Mouse (Mus musculus) cerebellum, adult 18-20 months (tissue): ENCODE results near the gene Chdh.

Experiments
- DNase-seq, 2 experiments: peaks; one replicate each; pipeline ENCODE4 v3.0.0; 2021

Gene Chdh

DNA sequence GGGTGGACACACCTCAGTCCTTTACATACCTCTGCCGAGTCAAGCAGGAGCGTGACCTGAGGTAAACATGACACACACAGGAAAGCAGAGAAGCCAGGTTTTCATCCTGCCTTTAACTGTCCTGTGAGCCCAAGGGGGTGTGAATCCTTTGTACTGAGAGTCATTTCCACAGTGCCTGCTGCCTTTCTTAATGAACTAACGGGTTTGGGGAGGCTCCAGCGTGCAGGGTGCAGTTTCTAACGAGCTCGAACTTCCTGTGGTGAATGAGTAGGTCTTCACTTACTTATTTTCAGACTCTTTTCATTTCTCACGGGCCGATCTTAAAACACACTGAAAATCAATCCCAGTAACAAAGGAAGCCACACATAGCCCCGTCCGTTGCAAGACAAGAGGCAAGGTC, 5.7 kb downstream of the Chdh start:
- no peak for DNase-seq

- no peak for DNase-seq
Measured at GRCm38 (mm10) chr14:30015008-30015407, 6.2 kb downstream of the Chdh start.

DNA sequence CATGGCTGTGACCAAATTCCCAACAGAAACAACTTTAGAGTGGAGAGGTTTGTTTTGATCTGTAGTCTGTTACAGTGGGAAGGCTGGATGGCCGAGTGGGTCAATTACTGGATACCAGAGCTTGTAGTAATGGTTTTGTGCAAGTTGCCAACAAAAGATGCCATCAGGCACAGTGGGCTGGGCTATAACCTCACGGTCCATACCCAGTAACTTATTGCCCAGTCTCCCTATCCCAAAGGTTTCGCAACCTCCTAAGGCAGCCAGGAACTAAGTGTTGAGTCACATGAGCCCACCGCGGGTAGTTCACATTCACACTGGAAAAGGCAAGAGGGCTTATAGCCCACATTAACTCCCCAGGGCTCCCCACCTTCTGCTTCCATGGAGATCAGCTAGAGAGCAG, 7.8 kb downstream of the Chdh start:
- DNase-seq: no peak

- DNase-seq: no peak
Measured at GRCm38 (mm10) chr14:30017794-30018462, 9.1 kb downstream of the Chdh start.

DNA sequence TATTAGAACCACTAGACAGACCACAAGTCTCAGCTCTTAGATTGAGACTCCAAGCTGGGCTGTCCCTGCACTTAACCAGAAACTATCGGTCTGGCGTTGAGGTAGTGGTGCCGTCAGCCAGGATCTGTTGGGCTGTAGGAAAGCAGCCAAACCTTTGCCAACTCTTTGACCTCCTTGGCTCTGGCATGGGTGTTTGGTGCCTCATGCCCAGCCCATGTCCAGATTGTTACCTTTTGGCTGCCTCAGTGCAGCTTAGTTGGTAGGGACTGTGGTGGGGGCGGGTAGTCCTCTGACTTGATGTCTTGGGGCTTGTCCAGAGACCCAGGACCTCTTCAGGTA, 9.6 kb downstream of the Chdh start:
- no peak for DNase-seq

DNA sequence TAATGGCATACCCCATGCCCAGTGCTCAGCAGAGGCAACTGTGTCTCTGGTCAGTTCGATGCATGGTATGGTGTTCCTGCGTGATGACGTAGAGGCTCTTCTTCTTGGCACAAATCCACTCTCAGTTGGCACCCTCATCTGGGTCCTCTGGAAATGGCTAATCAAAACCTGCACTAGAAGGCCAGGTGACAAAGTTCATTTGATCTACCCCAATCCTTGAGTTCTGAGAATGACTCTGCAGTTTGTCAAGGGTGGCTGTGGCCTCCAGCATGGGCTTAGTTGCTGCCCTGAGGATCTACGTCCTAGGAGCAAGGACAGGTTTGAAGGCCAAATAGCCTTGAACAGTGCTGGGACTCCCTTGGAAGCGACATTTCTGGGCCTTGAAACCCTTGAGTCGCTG, 10.0 kb downstream of the Chdh start:
- no peak for DNase-seq

DNA sequence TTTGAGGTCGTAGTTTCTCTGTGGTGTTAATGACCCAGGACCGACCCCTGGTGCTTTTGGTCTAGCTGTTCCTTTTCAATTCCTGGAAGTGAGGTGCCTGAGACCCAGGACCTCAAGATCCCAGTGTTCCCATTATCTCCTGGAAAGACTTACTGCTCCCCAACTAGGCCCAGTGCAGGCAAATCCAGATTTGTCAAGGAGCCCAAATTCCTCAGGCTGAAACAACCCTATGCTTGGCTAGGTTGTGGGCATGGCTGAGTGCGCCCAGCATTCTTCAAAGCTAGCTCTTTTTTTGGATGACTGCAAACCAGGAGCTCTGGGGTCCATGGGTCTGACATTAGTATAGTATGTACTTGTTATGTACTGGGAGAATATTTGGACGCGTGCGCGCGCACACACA, 10.6 kb downstream of the Chdh start:
- no peak for DNase-seq

GRCm38 (mm10) chr14:30019792-30020575, 11.2 kb downstream of the Chdh start:
- DNase-seq: no peak

DNA sequence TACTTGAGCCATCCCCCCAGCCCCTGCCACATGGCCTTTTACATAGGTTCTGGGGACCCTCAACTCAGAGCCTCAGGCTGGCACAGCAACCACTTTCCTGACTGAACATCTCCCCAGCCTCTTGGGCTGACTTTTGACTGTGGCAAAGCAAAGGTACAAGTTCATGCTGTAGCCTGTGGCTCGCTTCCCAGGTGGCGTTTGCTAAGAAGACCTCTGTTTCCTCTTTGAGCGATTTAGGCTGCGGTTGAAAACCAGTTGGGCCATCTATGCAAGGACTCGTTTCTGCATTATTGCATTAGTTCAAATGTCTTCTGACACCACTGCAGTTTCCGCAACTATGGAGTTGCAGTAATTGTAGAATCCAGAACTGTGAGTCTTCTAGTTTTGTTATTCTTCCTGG, 13.6 kb downstream of the Chdh start:
- no peak for DNase-seq

GRCm38 (mm10) chr14:30024387-30024786, 15.6 kb downstream of the Chdh start:
- DNase-seq: no peak

DNA sequence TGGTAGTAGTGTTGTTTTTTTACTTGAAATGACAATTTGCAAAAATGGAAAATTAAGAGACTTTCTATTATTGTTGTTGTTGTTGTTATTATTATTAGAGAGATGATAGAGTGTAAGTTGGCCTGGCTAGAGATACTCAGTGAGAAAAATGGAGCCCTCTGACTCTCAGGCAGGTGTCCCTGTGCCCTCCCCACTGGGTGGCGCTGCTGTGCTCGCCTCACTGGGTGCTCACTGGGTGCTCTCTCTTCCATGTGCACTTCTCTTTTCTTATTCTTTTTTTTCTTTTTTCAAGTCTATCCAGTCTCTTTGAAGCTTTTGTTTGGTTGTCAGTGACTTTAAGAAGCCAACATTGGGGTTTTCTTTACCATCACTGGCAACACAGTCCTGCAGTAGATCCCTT, 18.6 kb downstream of the Chdh start:
- no peak for DNase-seq

- no peak for DNase-seq
Measured at GRCm38 (mm10) chr14:30033405-30033804, 24.6 kb downstream of the Chdh start.

DNA sequence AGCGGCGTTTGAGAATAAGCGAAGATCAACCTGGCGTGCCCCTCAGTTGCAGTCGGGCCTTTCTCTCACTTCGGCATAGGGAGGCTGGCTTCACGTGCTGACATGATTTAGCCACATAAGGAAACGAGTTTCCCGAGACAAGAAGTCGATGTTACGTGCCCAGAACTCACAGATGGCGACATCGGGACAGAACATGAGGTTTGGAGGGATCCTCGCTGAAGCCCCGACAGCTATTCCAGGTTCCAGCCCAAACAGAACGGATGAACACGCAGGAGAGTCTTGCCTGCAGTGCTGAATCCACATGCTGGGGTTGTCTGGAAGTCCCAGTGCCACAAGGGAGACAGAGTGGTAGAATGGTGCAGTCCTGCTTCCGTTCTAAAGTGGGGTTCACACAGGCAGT, 29.6 kb downstream of the Chdh start:
- DNase-seq: no peak

- no peak for DNase-seq
Measured at GRCm38 (mm10) chr14:30039413-30039812, 30.6 kb downstream of the Chdh start.

GRCm38 (mm10) chr14:30041836-30042235, 33.0 kb downstream of the Chdh start:
- DNase-seq: no peak

- DNase-seq: no peak
Measured at GRCm38 (mm10) chr14:30043356-30043940, 34.6 kb downstream of the Chdh start.

DNA sequence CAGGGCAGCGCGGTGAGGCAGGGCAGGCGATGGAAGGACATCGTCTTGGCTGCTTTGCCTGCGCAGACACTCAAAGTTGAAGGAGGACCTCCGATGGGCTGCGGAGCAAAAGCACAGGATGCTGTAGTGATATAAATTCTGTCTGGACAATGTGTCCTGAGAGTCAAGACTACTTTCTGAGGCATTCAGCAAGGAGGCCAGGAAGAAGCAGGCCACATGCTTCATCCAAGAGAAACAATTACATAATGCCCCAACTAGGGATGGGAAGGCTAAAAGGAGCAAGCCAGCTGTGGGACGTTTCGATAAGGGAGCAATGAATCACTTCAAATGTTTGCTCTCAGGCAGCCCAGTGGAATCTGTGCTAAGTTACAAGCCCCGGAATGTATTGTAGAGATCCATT, 36.4 kb downstream of the Chdh start:
- DNase-seq: no peak

DNA sequence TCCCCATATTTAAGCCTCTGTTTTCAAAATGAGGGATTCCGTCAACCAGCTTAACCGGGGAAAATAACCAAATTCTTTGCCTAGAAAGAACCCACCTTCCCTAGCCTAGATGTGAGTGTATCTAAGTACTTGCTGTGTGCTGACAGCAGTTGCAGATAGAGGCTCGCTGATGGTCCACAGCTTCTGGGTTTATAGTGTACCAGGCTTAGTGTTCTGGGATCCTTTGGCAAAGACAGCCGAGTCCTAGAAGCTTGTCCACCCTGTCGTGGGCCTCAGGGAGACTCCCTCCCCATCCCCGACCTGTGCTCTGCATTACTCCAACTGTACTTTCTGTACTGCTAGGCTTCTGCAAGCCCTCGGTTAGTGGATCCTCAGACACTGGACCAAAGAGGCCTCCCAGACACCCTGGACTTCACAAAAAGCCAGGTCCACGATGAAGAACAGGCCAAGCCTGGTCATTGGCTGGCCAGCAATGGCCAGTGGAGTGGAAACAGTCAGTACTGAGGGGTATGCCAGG, 36.9 kb downstream of the Chdh start:
- no peak for DNase-seq

GRCm38 (mm10) chr14:30046976-30047375, 38.2 kb downstream of the Chdh start:
- DNase-seq: no peak

DNA sequence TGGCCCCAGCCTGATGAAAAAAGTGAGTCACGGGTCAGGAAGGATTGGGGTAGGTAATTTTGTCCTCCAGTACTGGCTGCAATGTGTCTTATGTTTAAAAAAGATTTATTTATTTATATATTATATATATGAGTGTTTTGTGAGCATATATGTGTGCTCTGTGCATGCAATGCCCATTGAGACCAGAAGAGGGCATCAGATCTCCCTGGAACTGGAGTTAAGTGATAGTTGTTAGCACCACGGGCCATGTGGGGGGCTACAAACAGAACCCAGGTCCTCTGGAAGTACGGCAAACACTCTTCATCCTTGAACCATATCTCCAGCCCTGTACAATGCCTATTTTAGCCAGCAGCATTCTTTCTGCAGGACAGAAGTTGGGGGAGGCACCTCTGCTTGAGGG, 39.2 kb downstream of the Chdh start:
- no peak for DNase-seq

DNA sequence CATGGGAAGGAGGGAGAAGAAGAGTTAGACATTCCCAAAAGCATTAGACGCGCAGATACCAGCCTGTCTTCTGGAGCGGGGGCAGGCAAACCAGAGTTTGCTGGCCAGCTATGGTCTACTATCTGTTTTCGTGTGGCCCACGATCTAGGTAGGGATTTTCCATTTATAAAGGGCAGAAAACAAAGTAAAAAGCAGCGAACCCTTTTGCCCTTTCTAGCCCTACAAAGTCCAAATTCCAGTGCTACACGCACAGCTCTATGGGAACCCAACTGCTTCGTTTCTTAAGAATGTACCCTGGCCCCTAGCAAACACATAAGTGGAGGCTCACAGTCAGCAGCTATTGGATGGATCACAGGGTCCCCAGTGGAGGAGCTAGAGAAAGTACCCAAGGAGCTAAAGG, 41.5 kb downstream of the Chdh start:
- no peak for DNase-seq

DNA sequence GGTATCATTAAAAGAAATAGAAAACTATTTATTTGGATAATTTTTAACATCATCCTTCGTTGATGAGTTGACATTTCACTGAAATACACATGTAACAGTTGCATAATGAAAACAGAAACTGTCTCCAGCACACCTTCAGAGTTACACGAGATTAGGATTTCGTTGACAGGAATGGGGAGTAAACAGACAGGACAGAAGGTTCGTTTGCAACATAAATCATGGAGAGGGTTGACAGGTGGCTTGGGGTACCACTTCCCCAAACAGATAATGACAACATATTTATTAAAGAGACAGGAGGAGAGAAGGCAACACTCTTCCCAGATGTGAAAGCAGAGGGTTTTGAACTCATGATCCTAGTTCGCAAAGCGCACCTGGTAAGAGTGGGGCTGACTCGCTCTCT, 46.1 kb downstream of the Chdh start:
- DNase-seq: no peak

GRCm38 (mm10) chr14:30056031-30056766, 47.4 kb downstream of the Chdh start:
- DNase-seq: no peak

DNA sequence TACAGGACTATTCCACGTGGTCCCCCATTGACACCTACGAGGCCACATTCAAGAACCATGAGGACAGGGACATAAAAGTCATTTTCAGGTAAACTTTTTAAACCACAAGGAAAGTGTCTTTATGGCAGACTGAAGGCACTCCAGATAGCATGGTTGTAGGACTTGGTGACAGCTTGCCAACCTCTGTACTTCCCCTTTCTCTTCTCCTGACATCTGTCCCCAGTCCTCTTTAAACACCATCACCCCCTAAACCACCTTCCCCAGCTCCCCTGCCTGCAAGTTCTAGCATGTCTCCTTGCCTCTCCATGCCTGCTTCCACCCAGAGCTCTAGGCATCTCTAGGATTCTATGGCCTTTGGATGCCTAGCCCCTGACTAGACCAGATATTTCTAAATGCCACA, 56.0 kb downstream of the Chdh start:
- no peak for DNase-seq
